Mouse (Mus musculus): Measurements from ENCODE around the gene Mical3. TPM values are rescaled to one million over a fixed set of nuclear protein-coding genes. Genes with fewer than 3 reads are reported as not detected.

Mical3 gene
- polyA plus RNA-seq, 1 experiment, result 48.7 TPM

GRCm38 (mm10) chr6:121063771-121064170, 67.0 kb downstream of the Mical3 start:
- no peak for TF ChIP-seq GATA1 (IDR thresholded peaks at IDR 0.05; ENCODE audit: low read length)

GRCm38 (mm10) chr6:121062891-121063408, 67.8 kb downstream of the Mical3 start:
- no peak for TF ChIP-seq GATA1 (IDR thresholded peaks at IDR 0.05; ENCODE audit: low read length)

- TF ChIP-seq GATA1 (IDR thresholded peaks at IDR 0.05; ENCODE audit: low read length), result no peak
Observed at GRCm38 (mm10) chr6:121058039-121058438, 72.8 kb downstream of the Mical3 start.

GRCm38 (mm10) chr6:121057181-121057956, 73.4 kb downstream of the Mical3 start:
- TF ChIP-seq GATA1 (IDR thresholded peaks at IDR 0.05; ENCODE audit: low read length), result no peak

- TF ChIP-seq GATA1 (IDR thresholded peaks at IDR 0.05; ENCODE audit: low read length), result no peak
Observed at GRCm38 (mm10) chr6:121055496-121055895, 75.3 kb downstream of the Mical3 start.

- TF ChIP-seq GATA1 (IDR thresholded peaks at IDR 0.05; ENCODE audit: low read length), result no peak
Observed at GRCm38 (mm10) chr6:121054908-121055307, 75.9 kb downstream of the Mical3 start.

- TF ChIP-seq GATA1 (IDR thresholded peaks at IDR 0.05; ENCODE audit: low read length), result no peak
Observed at GRCm38 (mm10) chr6:121054340-121054739, 76.5 kb downstream of the Mical3 start.

GRCm38 (mm10) chr6:121053585-121054112, 77.2 kb downstream of the Mical3 start:
- no peak for TF ChIP-seq GATA1 (IDR thresholded peaks at IDR 0.05; ENCODE audit: low read length)

GRCm38 (mm10) chr6:121051972-121052629, 78.7 kb downstream of the Mical3 start:
- no peak for TF ChIP-seq GATA1 (IDR thresholded peaks at IDR 0.05; ENCODE audit: low read length)

GRCm38 (mm10) chr6:121051411-121051810, 79.4 kb downstream of the Mical3 start:
- TF ChIP-seq GATA1 (IDR thresholded peaks at IDR 0.05; ENCODE audit: low read length), result no peak

- TF ChIP-seq GATA1 (IDR thresholded peaks at IDR 0.05; ENCODE audit: low read length), result no peak
Observed at GRCm38 (mm10) chr6:121048696-121049095, 82.1 kb downstream of the Mical3 start.

GRCm38 (mm10) chr6:121045345-121046080, 85.3 kb downstream of the Mical3 start:
- no peak for TF ChIP-seq GATA1 (IDR thresholded peaks at IDR 0.05; ENCODE audit: low read length)

- no peak for TF ChIP-seq GATA1 (IDR thresholded peaks at IDR 0.05; ENCODE audit: low read length)
Observed at GRCm38 (mm10) chr6:121043434-121044189, 87.2 kb downstream of the Mical3 start.

- TF ChIP-seq GATA1 (IDR thresholded peaks at IDR 0.05; ENCODE audit: low read length), result no peak
Observed at GRCm38 (mm10) chr6:121039719-121040118, 91.1 kb downstream of the Mical3 start.

GRCm38 (mm10) chr6:121039286-121039685, 91.5 kb downstream of the Mical3 start:
- no peak for TF ChIP-seq GATA1 (IDR thresholded peaks at IDR 0.05; ENCODE audit: low read length)

All from G1E-ER4 (cell line).